Mouse (Mus musculus): ENCODE measurements around the gene D11Wsu47e. TPM values are rescaled to one million over a fixed set of nuclear protein-coding genes. Genes with fewer than 3 reads are reported as not detected.

D11Wsu47e gene
- 15.8 to 21.4 TPM (median 18.8 TPM) in 4 replicates for total RNA-seq (2023; ENCODE audit: inconsistent age)

GRCm38 (mm10) chr11:113683957-113684706 lies at the start of gene D11Wsu47e, which contains the start of gene Fam104a:
Gene D11Wsu47e, plus strand, starts transcription at chr11:113684412.
Gene Fam104a, minus strand, starts transcription at chr11:113684155.

DNA sequence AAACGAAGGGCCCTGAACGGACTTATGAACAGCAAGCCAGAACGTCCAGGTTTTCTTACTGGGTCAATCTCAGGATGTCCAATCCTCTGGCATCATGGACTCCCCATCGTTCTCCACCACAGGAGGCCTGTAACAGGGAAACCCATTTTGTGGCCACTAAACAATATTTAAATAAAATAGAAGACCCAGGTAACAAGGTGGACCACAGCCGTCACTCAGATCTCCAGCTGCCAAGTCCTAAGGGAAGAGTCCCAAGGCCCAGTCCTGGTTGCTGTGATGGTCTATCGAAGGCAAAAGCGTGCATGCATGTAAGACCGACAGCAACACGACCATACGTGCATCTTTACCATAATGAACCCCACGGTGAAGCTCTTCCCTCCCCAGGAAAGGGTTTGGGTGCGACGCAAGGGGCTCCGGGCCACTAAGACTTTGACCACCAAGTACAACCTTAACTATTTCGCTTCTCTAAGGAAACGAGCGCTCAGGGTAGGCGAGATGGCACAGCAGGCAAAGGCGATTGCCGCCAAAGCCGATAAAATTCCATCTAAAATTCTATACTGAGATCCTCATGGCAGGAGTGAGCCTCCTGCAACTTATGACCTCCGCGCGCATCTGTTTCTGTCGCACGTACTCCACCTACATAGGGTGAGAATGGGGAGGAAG lies 35.4 kb upstream of the D11Wsu47e start, which contains the start of gene Cog1:
Gene Cog1, plus strand, starts transcription at position 480 of the 663 bp plus-strand sequence.

DNA sequence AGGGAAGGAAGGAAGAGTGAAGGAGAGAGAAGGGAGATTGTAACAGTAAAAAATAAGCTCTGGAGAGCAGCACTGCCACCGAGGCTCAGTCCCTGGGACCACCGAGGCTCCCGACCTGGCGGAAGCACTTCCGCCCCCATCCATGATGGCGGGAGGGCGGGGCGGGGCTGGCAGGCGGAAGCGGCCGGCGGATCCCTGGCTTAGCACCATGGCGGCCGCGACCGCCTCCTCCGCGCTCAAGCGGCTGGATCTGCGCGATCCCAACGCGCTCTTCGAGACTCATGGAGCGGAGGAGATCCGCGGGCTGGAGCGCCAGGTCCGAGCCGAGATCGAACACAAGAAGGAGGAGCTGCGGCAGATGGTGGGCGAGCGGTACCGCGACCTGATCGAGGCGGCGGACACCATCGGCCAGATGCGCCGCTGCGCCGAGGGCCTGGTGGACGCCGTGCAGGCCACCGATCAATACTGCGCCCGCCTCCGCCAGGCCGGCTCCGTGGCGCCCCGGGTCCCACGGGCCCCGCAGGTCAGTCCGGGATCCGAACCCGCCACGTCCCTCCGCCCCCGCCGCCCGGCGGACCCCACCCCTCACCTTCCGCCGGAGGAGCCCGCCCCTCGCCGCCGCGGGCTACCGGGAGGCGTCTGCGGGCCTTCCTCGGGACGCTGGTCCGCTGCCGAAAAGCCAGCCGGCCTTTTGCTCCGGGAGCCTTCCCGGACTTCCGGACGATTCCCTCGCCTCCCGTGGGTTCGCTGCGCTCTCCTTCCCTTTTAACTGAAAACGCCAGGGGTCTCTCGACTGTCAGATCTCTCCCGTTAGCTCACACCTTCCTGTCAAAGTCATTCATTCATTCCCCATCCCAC lies 34.6 kb upstream of the D11Wsu47e start, which contains the start of gene Slc39a11:
Gene Slc39a11, minus strand, starts transcription at position 727 of the 858 bp plus-strand sequence.

GRCm38 (mm10) chr11:113709731-113710256 lies 25.6 kb downstream of the D11Wsu47e start, which contains the start of gene Cpsf4l:
Gene Cpsf4l, minus strand, starts transcription at chr11:113710017.

Other genes with a start within 250 kb of the D11Wsu47e start
- not detected in 4 replicates for gene Sstr2, start 65.1 kb upstream of the D11Wsu47e start, total RNA-seq (2023; ENCODE audit: inconsistent age)
- 40.9 to 44.7 TPM (median 42.9 TPM) in 4 replicates for gene Cog1, start 35.2 kb upstream of the D11Wsu47e start, total RNA-seq (2023; ENCODE audit: inconsistent age)
- gene Slc39a11, start 34.3 kb upstream of the D11Wsu47e start, total RNA-seq (2023; ENCODE audit: inconsistent age) = 4.4 to 6.9 TPM (median 5.5 TPM) in 4 replicates
- gene Fam104a, start 257 bp upstream of the D11Wsu47e start, total RNA-seq (2023; ENCODE audit: inconsistent age) = 20.4 to 23.5 TPM (median 20.9 TPM) in 4 replicates
- gene Cpsf4l, start 25.6 kb downstream of the D11Wsu47e start, total RNA-seq (2023; ENCODE audit: inconsistent age) = not detected in 4 replicates
- gene Cdc42ep4, start 67.5 kb downstream of the D11Wsu47e start, total RNA-seq (2023; ENCODE audit: inconsistent age) = 2.5 to 4.0 TPM (median 3.6 TPM) in 4 replicates